Mouse (Mus musculus) midbrain, embryonic 16.5 days (tissue): ENCODE measurements around the gene Dnpep. TPM values are rescaled to one million over a fixed set of nuclear protein-coding genes. Genes with fewer than 3 reads are reported as not detected.
A peak's percentile ranks its signal among the peaks of the same experiment; 100 is the strongest.

Source experiments
- ATAC-seq: fragments of 200-750 bp; cut with Nextera tagmentation; 2 replicates; pipeline ENCODE4 v1.8.0; 2017; ENCODE audit warnings: moderate TSS enrichment
- H3K27ac ChIP-seq: fragments of 300-500 bp; sonication (generic); 2 replicates; pipeline ENCODE4 v1.5.1; 2014; ENCODE audit warnings: mild to moderate bottlenecking, low read length, mixed read lengths
- H3K27me3 ChIP-seq: fragments of 300-500 bp; sonication (generic); 2 replicates; pipeline ENCODE4 v1.6.1; 2014; ENCODE audit warnings: low read depth, low read length, mixed read lengths; ENCODE audit not compliant: control insufficient read depth, insufficient read depth
- H3K36me3 ChIP-seq: fragments of 300-500 bp; sonication (generic); 2 replicates; pipeline ENCODE4 v1.6.1; 2014; ENCODE audit warnings: mild to moderate bottlenecking, low read length, moderate library complexity, mixed read lengths; ENCODE audit not compliant: control insufficient read depth, insufficient read depth
- H3K4me1 ChIP-seq: fragments of 300-500 bp; sonication (generic); 2 replicates; pipeline ENCODE4 v1.6.1; 2014; ENCODE audit warnings: mild to moderate bottlenecking, low read length, mixed read lengths; ENCODE audit not compliant: control insufficient read depth, insufficient read depth
- H3K4me2 ChIP-seq: fragments of 300-500 bp; sonication (generic); 2 replicates; pipeline ENCODE4 v1.6.1; 2014; ENCODE audit warnings: mild to moderate bottlenecking, low read length, mixed read lengths
- H3K4me3 ChIP-seq: fragments of 300-500 bp; sonication (generic); 2 replicates; pipeline ENCODE4 v1.5.1; 2014; ENCODE audit warnings: low read depth, mild to moderate bottlenecking, low read length, moderate library complexity, mixed read lengths
- H3K9ac ChIP-seq: fragments of 300-500 bp; sonication (generic); 2 replicates; pipeline ENCODE4 v1.6.1; 2014; ENCODE audit warnings: low read depth, low read length, mixed read lengths
- H3K9me3 ChIP-seq: fragments of 300-500 bp; sonication (generic); replicated peaks from 2 replicates; pipeline ENCODE4 v1.6.1; 2014; ENCODE audit warnings: mild to moderate bottlenecking, low read length, mixed read lengths; ENCODE audit not compliant: control insufficient read depth, poor library complexity, severe bottlenecking
- WGBS: fragments of 180-500 bp; shearing (Covaris S2); extraction: QIAGEN DNeasy Blood & Tissue Kit; methylation state at CpG from one replicate; pipeline ENCODE4 v1.1.7; 2014; 5-methylcytosine and 5-hydroxymethylcytosine counted together
- polyA plus RNA-seq: library from polyadenylated mRNA; unstranded; fragments of >200 nt; fragmentation: Nextera tagmentation; extraction: Ambion mirVana; gene quantifications from 2 replicates; pipeline ENCODE4 v1.2.1, GENCODE M21; 2015

The Dnpep gene
- 136 and 145 TPM in 2 replicates for polyA plus RNA-seq

DNA sequence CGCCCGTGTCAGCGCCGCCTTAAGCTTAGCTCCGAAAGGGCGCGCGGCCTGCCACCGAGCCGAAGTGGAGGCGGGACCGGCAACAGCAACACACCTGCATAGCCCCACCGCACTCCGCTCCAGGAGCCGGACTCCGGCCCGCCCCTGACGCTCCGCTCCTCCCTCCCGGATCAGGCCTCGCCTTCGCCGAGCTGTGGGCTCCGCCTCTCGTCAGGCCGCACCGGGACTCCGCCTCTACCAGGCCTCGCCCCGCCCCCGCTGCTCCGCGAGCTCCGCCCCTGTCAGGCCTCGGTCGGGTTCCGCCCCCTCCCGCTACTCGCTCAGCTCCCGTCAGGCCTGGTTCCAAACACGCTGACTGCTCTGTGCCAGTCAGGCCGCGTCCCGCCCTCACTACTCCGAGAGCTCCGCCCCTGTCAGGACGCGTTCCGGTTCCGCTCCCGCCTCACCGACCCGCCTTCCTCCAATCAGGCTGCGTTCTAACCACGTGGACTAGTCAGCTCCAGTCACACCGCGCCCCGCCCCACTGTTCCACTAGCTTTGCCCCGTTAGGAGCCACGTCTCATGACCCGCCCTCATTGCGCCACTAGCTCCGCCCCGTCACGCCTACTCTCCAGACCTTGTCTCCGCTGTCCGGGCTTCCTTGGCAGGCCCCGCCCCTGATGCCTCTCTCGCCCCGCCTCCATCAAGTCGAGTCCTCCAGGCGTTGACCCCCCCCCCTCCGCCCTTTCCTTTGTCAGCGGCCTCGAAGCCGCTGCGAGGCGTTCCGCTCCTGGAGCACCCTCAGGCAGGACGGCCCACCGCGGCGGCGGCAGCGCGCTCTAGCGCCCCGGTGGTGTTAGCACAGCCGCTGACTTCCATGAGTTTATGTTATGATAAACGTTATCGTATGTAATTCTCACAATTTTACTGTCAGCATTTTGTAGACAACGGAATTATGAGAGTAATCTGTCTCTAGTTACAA is at the start of gene Dnpep:
Gene Dnpep, minus strand, starts transcription at position 750 of the 961 bp plus-strand sequence.
- peaks cover 9% of the 10 kb centered on the region for H3K4me1 ChIP-seq
- H3K4me2 ChIP-seq = peak within 1 kb of the TSS; percentile 89
- WGBS = under 1% methylated on average over 88 of the region's 92 CpGs
- peak within 1 kb of the TSS; percentile 65 for H3K4me3 ChIP-seq
- peak within 1 kb of the TSS; percentile 88 for H3K27ac ChIP-seq
- peak within 1 kb of the TSS; percentile 71 for H3K9ac ChIP-seq
- H3K9me3 ChIP-seq = no peaks in the 10 kb centered on the region
- peaks cover 11% of the 10 kb centered on the region for H3K36me3 ChIP-seq
- H3K27me3 ChIP-seq = no peaks in the 10 kb centered on the region
- peak; percentile 98 for ATAC-seq

DNA sequence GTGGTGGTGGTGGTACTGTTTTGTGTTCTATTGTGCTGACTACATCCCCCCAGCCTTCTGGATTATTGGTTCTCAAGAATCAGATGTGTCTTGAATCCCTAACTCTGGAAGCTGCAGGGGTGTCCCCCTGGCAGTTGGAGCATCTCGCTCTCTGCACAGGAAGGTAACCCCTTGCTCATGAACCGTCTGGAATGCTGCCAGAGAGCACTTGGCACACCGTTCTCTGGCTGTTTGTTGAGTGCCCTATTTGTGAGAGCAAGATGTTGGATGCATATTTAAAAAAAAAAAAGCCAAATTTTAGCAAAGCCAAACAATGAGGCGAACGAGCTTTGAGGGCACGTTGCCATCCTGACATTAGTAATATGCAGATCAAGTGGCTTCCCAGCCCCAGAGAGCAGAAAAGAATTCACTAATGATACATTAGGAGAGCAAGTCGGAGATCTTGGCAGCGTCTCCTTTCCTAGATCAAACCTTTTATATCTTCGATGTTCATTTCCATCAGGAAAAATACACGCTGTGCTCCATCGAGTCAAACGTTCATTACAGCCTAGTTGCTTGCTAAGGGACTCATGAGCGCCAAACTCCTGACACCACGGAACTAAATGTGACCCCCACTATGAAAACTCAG is 47.8 kb upstream of the Dnpep start:
- no peak for ATAC-seq
- no peak overlapping the region for H3K4me3 ChIP-seq
- H3K4me1 ChIP-seq = peaks cover 3% of the 10 kb centered on the region; the same call in 1 of the 2 replicates
- no peak overlapping the region for H3K9ac ChIP-seq
- no peaks in the 10 kb centered on the region for H3K9me3 ChIP-seq
- H3K4me2 ChIP-seq = no peak overlapping the region
- no peak overlapping the region for H3K27ac ChIP-seq
- 54% methylated on average over 14 of the region's 14 CpGs for WGBS
- peaks cover 14% of the 10 kb centered on the region for H3K27me3 ChIP-seq
- no peaks in the 10 kb centered on the region for H3K36me3 ChIP-seq

DNA sequence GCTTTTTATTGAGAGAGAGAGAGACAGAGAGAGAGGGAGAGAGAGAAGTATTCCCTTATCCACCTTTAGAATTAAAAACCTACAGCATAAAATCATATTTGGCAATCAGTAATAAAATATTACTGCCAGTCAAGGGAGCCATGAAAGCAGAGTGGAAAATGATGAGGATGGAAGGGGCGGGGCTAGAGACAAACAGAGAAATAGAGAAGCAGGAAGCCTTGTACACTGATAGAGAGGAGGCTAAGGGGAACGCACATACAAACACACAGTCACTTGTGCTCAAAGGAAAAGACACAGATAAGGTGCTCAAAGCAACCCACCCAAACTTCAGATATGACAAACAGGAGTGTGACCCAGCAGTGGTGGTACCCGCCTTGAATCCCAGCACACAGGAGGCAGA is 46.1 kb upstream of the Dnpep start:
- peaks cover 4% of the 10 kb centered on the region for H3K4me1 ChIP-seq
- ATAC-seq = no peak
- H3K9ac ChIP-seq = no peak overlapping the region
- H3K27ac ChIP-seq = no peak overlapping the region
- no peaks in the 10 kb centered on the region for H3K36me3 ChIP-seq
- H3K27me3 ChIP-seq = peaks cover 28% of the 10 kb centered on the region
- WGBS = 89% methylated on average over 3 of the region's 3 CpGs
- no peak overlapping the region for H3K4me3 ChIP-seq
- no peak overlapping the region for H3K4me2 ChIP-seq
- no peaks in the 10 kb centered on the region for H3K9me3 ChIP-seq

DNA sequence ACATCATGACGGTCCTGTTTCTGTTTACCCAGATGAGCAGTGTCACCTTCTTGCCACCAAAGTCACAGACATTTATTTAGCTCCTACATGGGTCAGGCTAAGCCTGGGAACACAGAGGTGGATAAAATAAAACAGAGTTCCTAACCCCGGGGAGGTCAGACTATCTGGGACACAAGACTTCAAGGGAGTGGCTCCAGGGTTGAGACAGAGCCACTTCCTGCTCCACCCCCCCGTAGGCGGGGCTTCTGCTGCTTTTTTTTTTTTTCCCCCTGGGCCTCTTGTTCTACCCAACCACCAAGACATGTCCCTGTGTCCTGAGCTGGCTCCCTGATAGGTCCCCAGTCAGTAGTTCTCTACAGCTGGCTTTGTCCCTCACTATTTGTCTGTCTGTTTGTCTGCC is 44.0 kb upstream of the Dnpep start:
- Histone ChIP-seq H3K27me3 (peaks cover 32% of the 10 kb centered on the region), H3K9ac (no peak overlapping the region), H3K4me3 (no peak overlapping the region), H3K36me3 (no peaks in the 10 kb centered on the region), H3K4me1 (peaks cover 4% of the 10 kb centered on the region), H3K27ac (no peak overlapping the region), H3K9me3 (no peaks in the 10 kb centered on the region), H3K4me2 (no peak overlapping the region)
- no peak for ATAC-seq
- 48% methylated on average over 4 of the region's 4 CpGs for WGBS

DNA sequence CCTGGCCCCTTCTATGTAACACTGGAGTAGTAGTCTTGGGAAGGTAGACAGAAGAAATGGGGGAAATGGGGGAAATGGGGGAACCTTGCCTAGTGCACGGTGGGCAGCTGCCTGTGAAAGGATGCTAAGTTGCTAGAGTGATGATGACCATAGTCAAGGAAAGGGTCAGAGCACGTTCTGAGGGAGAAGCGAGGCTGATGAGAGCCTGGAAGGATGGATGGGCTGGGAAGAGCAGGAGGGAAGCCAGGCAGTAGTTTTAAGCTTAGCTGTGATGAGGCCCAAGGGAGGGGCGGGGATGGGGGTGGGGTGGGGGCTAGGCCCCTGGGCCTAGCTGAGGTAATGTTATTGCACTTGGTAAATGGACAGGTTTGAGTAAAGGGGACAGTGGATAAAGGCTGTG is 43.3 kb upstream of the Dnpep start:
- 61% methylated on average over 4 of the region's 4 CpGs for WGBS
- Histone ChIP-seq H3K27ac (no peak overlapping the region), H3K9me3 (no peaks in the 10 kb centered on the region), H3K4me1 (peaks cover 4% of the 10 kb centered on the region), H3K4me3 (no peak overlapping the region), H3K9ac (no peak overlapping the region), H3K36me3 (no peaks in the 10 kb centered on the region), H3K4me2 (no peak overlapping the region), H3K27me3 (peaks cover 32% of the 10 kb centered on the region)
- ATAC-seq = no peak

DNA sequence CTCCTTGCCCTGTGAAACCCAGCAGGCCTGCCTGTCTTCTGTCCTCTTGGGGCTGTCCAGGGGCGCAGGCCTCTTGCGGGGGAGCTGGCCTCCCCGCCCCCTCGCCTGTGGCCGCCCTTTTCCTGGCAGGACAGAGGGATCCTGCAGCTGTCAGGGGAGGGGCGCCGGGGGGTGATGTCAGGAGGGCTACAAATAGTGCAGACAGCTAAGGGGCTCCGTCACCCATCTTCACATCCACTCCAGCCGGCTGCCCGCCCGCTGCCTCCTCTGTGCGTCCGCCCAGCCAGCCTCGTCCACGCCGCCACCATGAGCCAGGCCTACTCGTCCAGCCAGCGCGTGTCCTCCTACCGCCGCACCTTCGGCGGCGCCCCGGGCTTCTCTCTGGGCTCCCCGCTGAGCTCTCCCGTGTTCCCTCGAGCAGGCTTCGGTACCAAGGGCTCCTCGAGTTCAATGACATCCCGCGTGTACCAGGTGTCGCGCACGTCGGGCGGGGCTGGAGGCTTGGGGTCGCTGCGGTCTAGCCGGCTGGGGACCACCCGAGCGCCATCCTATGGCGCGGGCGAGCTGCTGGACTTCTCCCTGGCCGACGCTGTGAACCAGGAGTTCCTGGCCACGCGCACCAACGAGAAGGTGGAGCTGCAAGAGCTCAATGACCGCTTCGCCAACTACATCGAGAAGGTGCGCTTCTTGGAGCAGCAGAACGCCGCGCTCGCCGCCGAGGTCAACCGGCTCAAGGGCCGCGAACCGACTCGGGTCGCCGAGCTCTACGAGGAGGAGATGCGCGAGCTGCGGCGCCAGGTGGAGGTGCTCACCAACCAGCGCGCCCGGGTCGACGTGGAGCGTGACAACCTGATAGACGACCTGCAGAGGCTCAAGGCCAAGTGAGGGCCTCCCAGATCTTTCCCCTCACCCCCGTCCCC is 42.6 kb upstream of the Dnpep start, which contains the start of gene Des:
Gene Des, plus strand, starts transcription at position 218 of the 920 bp plus-strand sequence.
- no peak for ATAC-seq
- under 1% methylated on average over 78 of the region's 80 CpGs for WGBS
- H3K27ac ChIP-seq = no peak within 1 kb of the TSS
- H3K4me1 ChIP-seq = peaks cover 4% of the 10 kb centered on the region
- H3K27me3 ChIP-seq = peaks cover 32% of the 10 kb centered on the region
- no peaks in the 10 kb centered on the region for H3K9me3 ChIP-seq
- H3K9ac ChIP-seq = peak within 1 kb of the TSS; percentile 42
- H3K4me3 ChIP-seq = peak within 1 kb of the TSS; percentile 21
- H3K4me2 ChIP-seq = peak within 1 kb of the TSS; percentile 50
- H3K36me3 ChIP-seq = no peaks in the 10 kb centered on the region

DNA sequence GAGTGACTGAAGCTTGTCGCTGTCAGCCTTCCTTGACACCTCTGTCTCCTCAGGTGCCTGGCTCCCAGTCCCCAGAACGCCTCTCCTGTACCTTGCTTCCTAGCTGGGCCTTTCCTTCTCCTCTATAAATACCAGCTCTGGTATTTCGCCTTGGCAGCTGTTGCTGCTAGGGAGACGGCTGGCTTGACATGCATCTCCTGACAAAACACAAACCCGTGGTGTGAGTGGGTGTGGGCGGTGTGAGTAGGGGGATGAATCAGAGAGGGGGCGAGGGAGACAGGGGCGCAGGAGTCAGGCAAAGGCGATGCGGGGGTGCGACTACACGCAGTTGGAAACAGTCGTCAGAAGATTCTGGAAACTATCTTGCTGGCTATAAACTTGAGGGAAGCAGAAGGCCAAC is 41.6 kb upstream of the Dnpep start:
- 80% methylated on average over 13 of the region's 13 CpGs for WGBS
- Histone ChIP-seq H3K36me3 (no peaks in the 10 kb centered on the region), H3K4me1 (peaks cover 4% of the 10 kb centered on the region), H3K27ac (no peak overlapping the region), H3K27me3 (peaks cover 32% of the 10 kb centered on the region), H3K9ac (no peak overlapping the region), H3K4me2 (no peak overlapping the region), H3K4me3 (no peak overlapping the region), H3K9me3 (no peaks in the 10 kb centered on the region)
- ATAC-seq = no peak

DNA sequence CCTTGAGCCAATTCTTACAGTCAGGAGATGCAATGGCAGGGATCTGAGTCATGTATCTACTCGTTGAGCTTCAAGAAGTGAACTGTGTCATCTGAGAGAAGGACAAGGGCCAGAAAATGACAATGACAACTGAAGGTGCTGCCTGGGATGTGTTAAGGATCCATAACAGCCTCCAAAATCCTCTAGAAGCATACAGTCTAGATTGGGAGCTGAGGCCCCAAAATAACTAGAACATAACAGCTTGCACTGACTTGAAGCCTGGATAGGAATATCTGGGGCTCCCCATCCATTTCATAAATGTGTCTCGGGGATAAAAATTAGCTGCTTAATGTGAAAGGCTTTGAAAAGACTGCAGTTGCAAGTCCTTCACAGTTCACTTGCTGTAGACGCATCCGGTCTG is 40.2 kb upstream of the Dnpep start:
- 90% methylated on average over 4 of the region's 4 CpGs for whole genome bisulfite sequencing
- no peak overlapping the region for H3K27ac ChIP-seq
- no peak overlapping the region for H3K4me2 ChIP-seq
- H3K36me3 ChIP-seq = no peaks in the 10 kb centered on the region
- no peak for ATAC-seq
- H3K9ac ChIP-seq = no peak overlapping the region
- peaks cover 32% of the 10 kb centered on the region for H3K27me3 ChIP-seq
- no peaks in the 10 kb centered on the region for H3K9me3 ChIP-seq
- H3K4me3 ChIP-seq = no peak overlapping the region
- H3K4me1 ChIP-seq = peaks cover 4% of the 10 kb centered on the region
